Mouse (Mus musculus): ENCODE results near the gene Susd6.

Gene Susd6

DNA sequence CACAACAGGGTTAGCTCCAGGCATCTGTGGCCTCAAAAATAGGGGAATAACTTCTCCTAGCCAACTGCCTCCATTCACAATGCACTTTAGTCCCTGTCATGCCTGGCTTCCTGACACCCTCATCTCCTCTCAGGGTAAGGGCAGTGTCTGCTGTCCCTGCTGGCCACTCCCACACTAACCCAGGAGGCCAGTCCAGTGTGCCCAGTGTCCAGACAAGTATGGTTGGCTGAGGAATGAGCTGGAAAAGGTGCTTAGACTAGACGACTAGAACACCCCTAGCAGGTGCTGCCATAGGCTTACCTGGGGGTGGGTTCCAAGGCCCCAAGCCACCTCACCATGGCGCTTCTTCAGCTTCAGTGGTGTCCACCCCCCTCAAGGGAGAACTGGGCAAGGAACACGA is 88.3 kb downstream of the Susd6 start:
- no peak for DNase-seq (ENCODE audit: low spot score)

- DNase-seq (ENCODE audit: low spot score), result no peak
These were observed 89.0 kb downstream of the Susd6 start for GRCm38 (mm10) chr12:80879267-80879666.

- no peak for DNase-seq (ENCODE audit: low spot score)
These were observed 90.8 kb downstream of the Susd6 start for GRCm38 (mm10) chr12:80881121-80881520.

GRCm38 (mm10) chr12:80883278-80883677 is 93.0 kb downstream of the Susd6 start:
- no peak for DNase-seq (ENCODE audit: low spot score)

DNA sequence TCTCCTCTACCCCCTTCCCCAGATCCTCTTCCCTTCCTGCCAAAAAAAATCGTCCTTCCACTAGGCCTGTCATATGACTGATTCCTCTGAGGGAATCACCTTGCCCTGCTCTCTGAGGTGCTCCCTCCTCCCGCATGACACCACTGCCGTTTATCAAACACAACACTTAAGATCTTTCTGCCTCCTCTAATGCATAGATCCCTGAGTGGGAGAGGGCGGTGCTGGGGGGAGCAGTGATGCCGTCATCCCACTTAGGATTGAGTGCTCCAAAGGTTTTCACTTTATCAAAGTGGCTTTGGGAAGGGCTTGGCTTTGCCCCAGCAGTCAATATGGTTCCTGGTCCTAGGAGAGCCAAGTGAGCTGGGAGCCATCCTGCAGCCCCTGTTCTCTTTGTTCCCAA is 93.6 kb downstream of the Susd6 start:
- no peak for DNase-seq (ENCODE audit: low spot score)

GRCm38 (mm10) chr12:80885301-80886288 is 95.3 kb downstream of the Susd6 start:
- DNase-seq (ENCODE audit: low spot score), result peak; percentile 60

- DNase-seq (ENCODE audit: low spot score), result no peak
These were observed 96.7 kb downstream of the Susd6 start for GRCm38 (mm10) chr12:80887036-80887435.

DNA sequence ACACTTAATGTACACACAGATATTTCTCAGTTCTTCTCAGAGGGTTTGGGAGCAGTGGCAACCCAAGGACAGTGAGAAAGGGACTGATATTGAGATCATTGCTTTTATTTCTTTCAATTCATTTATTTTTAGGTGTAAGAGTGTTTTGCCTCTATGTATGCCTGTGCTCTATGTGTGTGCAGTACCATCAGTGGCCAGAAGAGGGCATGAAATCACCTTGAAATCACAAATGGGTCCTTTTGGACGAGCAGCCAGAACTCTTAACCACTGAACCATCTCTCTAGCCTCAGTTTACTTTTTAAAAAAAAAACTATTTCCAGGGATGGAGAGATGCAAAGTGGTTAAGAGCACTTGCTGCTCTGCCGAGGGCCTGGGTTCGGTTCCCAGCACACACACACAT is 99.0 kb downstream of the Susd6 start:
- DNase-seq (ENCODE audit: low spot score), result no peak

DNA sequence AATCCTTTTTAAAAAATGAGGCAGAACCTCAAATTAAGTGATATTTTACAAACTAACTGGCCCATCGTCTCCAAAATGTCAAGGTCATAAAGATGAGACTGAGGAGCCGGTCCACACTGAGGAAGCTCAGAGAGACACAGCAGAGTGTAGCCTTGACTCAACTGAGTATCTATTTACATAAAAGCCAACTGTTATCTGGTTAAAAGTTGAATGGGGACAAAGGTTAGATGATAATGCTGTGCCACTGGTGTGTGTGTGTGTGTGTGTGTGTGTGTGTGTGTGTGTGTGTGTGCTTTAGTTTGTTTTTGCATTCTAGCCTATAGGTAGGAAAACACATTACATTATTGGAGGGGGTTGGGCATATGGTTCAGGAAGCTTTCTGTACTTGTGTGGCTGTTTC is 100.8 kb downstream of the Susd6 start:
- DNase-seq (ENCODE audit: low spot score), result no peak

DNA sequence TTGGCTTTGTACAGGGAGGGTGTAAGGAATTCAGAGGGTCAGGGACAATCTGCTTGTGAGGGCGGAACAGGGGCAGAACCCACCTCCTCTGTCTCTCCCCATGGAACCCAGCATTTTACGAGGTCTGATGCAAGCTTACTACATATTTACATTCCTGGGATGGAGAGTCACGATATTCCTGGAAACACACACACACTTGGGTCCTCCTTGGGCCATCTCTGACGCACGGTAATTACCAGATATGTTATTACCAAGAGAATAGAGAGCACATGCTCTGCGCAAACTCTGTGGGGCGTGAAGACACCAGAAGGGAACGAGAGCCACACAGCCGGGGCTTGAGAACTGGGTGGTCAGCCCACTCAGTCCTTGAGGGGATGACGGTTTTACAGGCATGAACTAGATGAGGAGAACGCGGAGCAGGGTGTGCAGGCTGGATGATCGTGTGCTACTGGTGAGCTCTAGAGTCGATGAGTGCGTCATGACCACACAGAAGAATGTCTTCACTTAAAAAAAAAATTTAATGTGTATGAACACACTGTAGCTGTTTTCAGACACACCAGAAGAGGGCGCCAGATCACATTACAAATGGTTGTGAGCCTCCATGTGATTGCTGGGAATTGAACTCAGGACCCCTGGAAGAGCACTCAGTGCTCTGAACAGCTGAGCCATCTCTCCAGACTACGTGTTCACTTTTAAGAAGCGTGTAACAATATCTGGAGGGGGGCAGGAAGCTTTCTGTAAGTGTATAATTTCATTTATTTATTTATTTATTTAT is 103.6 kb downstream of the Susd6 start:
- no peak for DNase-seq (ENCODE audit: low spot score)

- peak; percentile 73 for DNase-seq (ENCODE audit: low spot score)
These were observed 104.8 kb downstream of the Susd6 start for GRCm38 (mm10) chr12:80894973-80895570.

DNA sequence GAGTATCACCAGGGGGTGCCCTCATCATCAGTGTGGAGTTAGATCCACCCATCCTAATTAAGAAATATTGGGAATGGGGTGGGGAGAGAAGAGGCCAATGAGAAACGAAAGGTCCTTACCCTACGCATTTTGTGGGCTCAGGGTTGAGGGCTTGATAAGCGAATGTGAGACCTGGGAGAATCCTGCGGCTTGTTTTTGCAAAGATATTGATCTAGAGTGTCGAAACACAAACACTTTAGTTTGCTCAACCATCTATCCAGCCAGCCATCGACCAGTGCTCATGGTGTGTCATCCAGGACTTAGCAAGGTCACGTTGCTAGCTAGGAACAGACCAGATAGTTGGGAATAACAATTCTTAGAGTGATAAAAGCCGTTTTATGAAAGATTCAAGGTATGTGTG is 119.3 kb downstream of the Susd6 start:
- no peak for DNase-seq (ENCODE audit: low spot score)

DNA sequence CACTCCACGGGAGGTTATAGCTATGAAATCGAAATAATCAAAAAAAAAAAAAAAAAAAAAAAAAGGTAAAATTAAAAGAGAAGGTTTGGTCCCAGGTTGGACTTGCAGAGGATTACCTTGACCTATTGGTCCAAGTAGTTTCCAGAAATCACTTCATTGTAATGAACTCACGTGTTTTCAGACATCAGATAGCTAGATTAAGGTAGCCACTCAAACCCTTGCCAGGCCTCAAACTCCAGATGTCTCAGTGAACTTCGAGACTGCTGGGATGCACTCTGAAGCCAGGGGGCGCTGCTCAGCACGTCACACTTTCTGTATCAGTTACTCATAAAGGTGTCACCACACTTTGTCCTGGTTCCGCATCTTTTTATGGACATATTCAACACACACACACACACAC is 127.5 kb downstream of the Susd6 start:
- no peak for DNase-seq (ENCODE audit: low spot score)

GRCm38 (mm10) chr12:80921301-80921700 is 131.0 kb downstream of the Susd6 start:
- DNase-seq (ENCODE audit: low spot score), result no peak

DNA sequence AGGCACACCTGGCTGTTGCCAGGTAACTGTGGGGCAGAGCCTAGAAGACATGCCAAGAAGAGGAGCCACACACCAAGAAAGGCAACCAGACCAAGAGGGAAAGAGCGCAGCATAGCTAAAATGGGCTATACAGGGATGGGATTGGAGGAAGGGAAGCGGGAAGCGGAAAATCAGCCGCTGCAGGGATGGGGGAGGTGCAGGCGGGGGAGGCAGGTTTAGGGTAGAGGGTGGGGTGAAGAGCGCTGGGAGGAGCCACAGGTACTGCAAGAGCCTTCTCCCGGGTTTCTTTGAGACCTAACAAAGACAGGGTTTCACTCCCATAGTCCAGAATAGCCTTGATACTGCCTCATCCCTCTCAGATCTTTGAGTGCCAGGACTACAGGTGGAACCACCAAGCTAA is 132.6 kb downstream of the Susd6 start:
- peak; percentile 35 for DNase-seq (ENCODE audit: low spot score)

DNA sequence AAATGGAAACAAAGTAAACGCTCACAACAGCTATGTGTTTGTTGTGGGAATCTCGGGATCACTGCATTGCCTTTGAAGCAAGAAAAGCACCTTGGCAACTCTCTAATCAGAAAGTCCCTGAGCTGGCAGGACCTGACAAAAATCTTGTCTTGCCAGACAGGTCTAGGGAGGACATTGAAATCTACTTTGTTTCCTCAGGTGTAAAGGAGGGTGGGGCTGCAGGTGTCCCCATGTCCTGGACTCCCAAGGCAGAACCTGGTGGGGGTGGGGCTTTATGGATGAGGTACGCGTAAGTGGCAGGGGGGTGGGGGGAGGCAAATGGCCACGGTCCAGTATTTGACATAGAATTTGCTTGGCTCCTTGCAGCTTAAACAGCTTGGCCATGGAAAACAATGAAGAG is 133.3 kb downstream of the Susd6 start:
- no peak for DNase-seq (ENCODE audit: low spot score)

DNA sequence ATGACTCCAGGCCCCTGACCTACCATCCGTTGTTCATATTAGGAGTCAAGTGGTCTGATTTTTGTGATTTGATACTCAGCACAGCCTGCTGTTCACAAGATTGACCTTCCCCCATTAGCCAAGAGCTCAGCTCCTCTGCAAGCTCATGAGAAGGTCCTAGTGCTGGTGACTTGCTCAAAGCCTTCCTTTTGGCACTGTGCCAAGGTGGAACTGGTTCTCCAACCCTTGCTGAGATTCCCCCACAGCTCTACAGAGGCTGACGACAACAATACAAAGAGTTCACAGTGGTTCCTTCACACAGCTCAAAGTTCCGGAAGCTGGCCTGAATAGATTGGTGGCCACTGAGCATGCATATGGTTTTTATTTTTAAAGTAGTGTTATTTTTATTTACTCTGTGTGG is 133.9 kb downstream of the Susd6 start:
- DNase-seq (ENCODE audit: low spot score), result peak; percentile 29

DNA sequence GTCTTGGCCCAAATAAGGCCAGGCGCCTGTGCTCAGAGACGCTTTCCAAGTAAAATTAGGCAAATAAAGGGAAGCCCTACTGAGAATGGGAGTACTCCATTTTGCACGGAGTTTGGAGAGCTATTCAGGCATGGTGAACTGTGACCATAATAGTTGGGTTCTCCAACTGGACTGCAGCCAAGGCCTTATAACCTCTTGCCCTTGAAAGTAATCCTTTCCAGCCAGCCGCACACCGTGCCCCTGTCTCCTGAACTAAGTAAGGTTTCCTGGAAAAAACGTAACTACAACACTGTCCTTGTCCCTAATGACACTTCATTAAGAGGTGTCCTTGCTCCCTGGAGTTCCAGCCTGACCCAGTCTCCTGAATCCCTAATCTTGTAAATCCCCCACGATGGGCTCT is 135.6 kb downstream of the Susd6 start:
- no peak for DNase-seq (ENCODE audit: low spot score)

- no peak for DNase-seq (ENCODE audit: low spot score)
These were observed 136.2 kb downstream of the Susd6 start for GRCm38 (mm10) chr12:80926550-80926949.

- DNase-seq (ENCODE audit: low spot score), result no peak
These were observed 137.2 kb downstream of the Susd6 start for GRCm38 (mm10) chr12:80927518-80927917.

DNA sequence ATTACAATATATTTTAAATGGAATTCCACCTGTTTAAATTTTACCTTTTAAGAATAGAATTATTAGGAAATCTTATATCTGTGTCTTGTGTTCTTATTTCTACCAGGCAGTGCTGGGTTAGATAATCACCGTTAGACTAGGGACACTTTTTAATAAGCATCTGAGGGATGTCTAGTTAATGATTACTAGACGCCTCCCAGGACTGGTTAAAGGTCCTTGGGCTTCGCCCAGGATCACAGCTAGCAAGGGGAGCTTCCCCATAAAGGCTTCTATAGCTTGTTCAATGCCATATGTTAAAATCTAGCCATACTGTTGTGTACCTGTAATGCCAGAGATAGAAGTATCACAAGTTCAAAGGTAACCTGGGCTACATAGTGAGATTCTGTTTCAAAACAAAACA is 138.6 kb downstream of the Susd6 start:
- no peak for DNase-seq (ENCODE audit: low spot score)

GRCm38 (mm10) chr12:80930141-80930540 is 139.8 kb downstream of the Susd6 start:
- no peak for DNase-seq (ENCODE audit: low spot score)

All from ovary, postnatal 36 days (tissue).